Mouse (Mus musculus) WW6 (cell line): ENCODE results near the gene Gm2696.
"Not testable (repeated sequence)": the region's sequence is repeated elsewhere in the genome, so short reads cannot be mapped to it uniquely, and the experiment has no call there.

ENCODE experiments used
- DNase-seq: peaks from one replicate; pipeline ENCODE4 v3.0.0-alpha.2; 2013; ENCODE audit warnings: low read depth, low spot score

The Gm2696 gene

GRCm38 (mm10) chr10:77814382-77814781 lies at the start of gene Gm2696:
Gene Gm2696 (plus strand): TSS chr10:77814682.
- DNase-seq, result no peak

GRCm38 (mm10) chr10:77769727-77770126 lies 44.8 kb upstream of the Gm2696 start:
- no peak for DNase-seq

- DNase-seq, result not testable (repeated sequence)
These were observed 43.3 kb upstream of the Gm2696 start, which contains the start of gene Gm3238 for GRCm38 (mm10) chr10:77771225-77771624. Gene Gm3238 (minus strand): TSS chr10:77771325.

GRCm38 (mm10) chr10:77772142-77772541 lies 42.3 kb upstream of the Gm2696 start:
- not testable (repeated sequence) for DNase-seq

- DNase-seq, result not testable (repeated sequence)
These were observed 37.6 kb upstream of the Gm2696 start, which contains the start of gene Gm7138 for GRCm38 (mm10) chr10:77776844-77777243. Gene Gm7138 (minus strand): TSS chr10:77776944.

GRCm38 (mm10) chr10:77782442-77782841 lies 32.0 kb upstream of the Gm2696 start, which contains the start of gene Gm3250:
Gene Gm3250 (minus strand): TSS chr10:77782542.
- DNase-seq, result not testable (repeated sequence)

GRCm38 (mm10) chr10:77783396-77783795 lies 31.1 kb upstream of the Gm2696 start:
- not testable (repeated sequence) for DNase-seq

- DNase-seq, result not testable (repeated sequence)
These were observed 26.6 kb upstream of the Gm2696 start, which contains the start of gene Gm7137 for GRCm38 (mm10) chr10:77787876-77788275. Gene Gm7137 (minus strand): TSS chr10:77788200.

- no peak for DNase-seq
These were observed 25.9 kb upstream of the Gm2696 start for GRCm38 (mm10) chr10:77788621-77789020.

- no peak for DNase-seq
These were observed 19.5 kb upstream of the Gm2696 start, which contains the start of gene Gm9639 for GRCm38 (mm10) chr10:77794976-77795375. Gene Gm9639 (minus strand): TSS chr10:77795076.

- DNase-seq, result no peak
These were observed 16.8 kb upstream of the Gm2696 start for GRCm38 (mm10) chr10:77797677-77798076.

- not testable (repeated sequence) for DNase-seq
These were observed 16.1 kb upstream of the Gm2696 start for GRCm38 (mm10) chr10:77798164-77798920.

- no peak for DNase-seq
These were observed 15.5 kb upstream of the Gm2696 start, which contains the start of gene Gm19668 for GRCm38 (mm10) chr10:77798921-77799508. Gene Gm19668 (minus strand): TSS chr10:77799133.

GRCm38 (mm10) chr10:77804095-77804494 lies 10.4 kb upstream of the Gm2696 start:
- DNase-seq, result no peak

- DNase-seq, result no peak
These were observed 2.7 kb upstream of the Gm2696 start, which contains the start of gene Gm9507 for GRCm38 (mm10) chr10:77811743-77812142. Gene Gm9507 (minus strand): TSS chr10:77811843.

GRCm38 (mm10) chr10:77815514-77815913 lies 1.0 kb downstream of the Gm2696 start:
- no peak for DNase-seq

GRCm38 (mm10) chr10:77818523-77818922 lies 4.0 kb downstream of the Gm2696 start:
- DNase-seq, result no peak

GRCm38 (mm10) chr10:77819203-77819602 lies 4.7 kb downstream of the Gm2696 start:
- no peak for DNase-seq

GRCm38 (mm10) chr10:77826951-77827350 lies 12.5 kb downstream of the Gm2696 start, which contains the start of gene Krtap10-4:
Gene Krtap10-4 (minus strand): TSS chr10:77827095.
- DNase-seq, result no peak

GRCm38 (mm10) chr10:77835647-77836046 lies 21.2 kb downstream of the Gm2696 start, which contains the start of gene Krtap10-10:
Gene Krtap10-10 (plus strand): TSS chr10:77835947.
- DNase-seq, result no peak

- DNase-seq, result no peak
These were observed 24.5 kb downstream of the Gm2696 start for GRCm38 (mm10) chr10:77839006-77839405.

GRCm38 (mm10) chr10:77846503-77846902 lies 32.0 kb downstream of the Gm2696 start, which contains the start of gene Gm36176:
Gene Gm36176 (plus strand): TSS chr10:77846803.
- no peak for DNase-seq
